Mouse (Mus musculus): ENCODE measurements around the gene Eral1.

The Eral1 gene

DNA sequence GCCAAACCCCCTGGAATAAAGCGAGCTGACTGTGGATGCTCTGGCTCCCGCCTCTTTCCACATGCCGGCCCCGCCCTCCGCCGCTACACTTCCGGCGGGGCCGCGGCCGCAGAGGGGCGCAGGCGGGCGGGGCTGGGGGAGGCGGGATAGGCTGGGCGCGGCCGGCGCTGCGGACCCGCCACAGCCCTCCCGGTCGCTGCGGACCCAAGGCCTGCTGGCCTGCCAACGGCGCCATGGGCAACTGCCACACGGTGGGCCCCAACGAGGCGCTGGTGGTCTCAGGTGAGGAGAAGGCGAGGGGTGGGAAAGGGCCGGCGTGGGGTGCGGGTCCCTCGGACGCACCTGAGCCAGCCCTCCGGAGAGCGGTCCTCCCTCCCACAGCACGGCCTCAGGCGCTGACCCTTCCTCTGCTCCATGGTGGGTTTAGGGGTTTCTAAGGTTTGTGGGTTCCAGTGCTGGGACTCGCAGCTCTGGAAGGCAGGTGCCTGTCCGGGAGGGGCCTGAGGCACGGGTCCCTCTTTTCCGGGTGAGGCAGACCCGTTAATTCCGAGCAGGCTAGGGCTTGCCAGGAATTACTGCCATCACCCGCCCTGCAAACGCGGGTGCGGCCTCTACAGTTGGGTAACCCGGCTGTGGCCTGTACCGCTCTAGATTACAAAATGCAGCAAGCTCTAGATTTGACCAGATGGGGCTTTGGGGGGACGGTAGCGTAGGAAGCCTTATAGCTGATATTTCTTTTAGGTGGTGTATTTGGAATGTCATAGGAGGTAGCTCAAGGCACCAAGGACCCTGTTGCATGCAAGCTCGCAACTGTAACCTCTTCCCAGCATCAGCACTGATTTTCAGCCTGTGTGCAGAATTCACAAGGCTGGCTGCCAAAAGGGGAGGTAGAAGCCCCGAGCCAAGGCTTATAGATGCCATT is 42.1 kb downstream of the Eral1 start, which contains the start of gene Flot2:
TSS of gene Flot2 (plus strand) at position 101 of the 922 bp plus-strand sequence.
- DNase-seq (ENCODE audit: low read depth, low spot score): peak; percentile 75

DNA sequence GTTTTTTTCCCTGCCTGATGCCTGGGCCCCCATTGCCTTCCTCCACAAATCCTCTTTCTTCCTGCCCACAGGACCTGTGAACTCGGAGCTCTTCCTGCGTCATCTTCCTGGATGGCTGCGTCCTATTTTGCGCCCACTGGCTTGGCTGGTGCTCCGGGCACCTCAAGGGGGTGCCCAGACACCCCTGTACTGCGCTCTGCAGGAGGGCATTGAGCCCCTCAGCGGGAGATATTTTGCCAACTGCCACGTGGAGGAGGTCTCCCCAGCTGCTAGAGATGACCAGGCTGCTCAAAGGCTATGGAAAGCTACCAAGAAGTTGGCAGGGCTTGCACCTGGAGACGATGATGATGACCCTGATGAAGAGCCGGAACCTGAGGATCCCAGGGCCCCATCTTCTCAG is 43.4 kb downstream of the Eral1 start:
- no peak for DNase-seq (ENCODE audit: low read depth, low spot score)

DNA sequence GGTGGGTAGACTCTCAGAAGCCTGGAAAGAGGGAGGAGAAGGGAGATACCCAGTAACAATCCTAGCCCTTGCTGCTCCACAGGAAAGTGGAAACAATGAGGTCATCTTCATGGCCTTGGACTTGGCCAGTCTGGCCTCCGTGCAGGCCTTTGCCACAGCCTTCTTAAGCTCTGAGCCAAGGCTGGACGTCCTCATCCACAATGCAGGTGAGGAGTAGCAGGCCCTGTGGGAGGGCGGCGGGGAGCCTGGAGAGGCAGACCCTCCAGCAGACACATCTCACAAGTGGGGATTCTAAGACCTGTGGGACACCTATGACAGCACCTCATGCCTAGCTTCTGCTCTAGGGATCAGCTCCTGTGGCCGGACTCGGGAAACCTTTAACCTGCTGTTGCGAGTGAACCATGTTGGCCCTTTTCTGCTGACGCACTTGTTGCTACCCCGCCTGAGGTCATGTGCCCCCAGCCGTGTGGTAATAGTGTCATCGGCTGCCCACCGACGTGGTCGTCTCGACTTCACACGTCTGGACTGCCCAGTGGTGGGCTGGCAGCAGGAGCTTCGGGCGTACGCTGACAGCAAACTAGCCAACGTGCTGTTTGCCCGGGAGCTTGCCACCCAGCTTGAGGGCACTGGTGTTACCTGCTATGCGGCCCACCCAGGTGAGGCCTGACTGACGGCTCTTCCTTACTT is 46.1 kb downstream of the Eral1 start:
- no peak for DNase-seq (ENCODE audit: low read depth, low spot score)

DNA sequence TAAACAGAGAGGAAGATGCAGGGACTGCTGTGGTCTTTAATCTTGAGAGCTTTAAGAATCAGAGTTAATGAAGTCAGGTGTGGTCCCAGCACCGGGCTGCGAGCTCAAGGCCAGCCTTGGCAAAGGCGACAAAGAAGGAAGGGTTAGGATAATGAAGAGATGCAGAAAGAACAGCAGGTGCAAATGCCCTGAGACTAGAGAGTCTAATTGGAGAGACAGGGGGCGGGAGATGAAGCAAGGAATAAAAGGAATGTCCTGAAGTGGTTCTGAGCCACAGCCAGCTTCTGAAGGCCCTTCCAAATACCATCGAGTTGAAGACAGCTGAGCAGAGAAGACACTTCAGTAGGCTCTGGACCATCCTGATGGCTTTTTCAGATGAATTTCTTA is 47.4 kb downstream of the Eral1 start:
- no peak for DNase-seq (ENCODE audit: low read depth, low spot score)

DNA sequence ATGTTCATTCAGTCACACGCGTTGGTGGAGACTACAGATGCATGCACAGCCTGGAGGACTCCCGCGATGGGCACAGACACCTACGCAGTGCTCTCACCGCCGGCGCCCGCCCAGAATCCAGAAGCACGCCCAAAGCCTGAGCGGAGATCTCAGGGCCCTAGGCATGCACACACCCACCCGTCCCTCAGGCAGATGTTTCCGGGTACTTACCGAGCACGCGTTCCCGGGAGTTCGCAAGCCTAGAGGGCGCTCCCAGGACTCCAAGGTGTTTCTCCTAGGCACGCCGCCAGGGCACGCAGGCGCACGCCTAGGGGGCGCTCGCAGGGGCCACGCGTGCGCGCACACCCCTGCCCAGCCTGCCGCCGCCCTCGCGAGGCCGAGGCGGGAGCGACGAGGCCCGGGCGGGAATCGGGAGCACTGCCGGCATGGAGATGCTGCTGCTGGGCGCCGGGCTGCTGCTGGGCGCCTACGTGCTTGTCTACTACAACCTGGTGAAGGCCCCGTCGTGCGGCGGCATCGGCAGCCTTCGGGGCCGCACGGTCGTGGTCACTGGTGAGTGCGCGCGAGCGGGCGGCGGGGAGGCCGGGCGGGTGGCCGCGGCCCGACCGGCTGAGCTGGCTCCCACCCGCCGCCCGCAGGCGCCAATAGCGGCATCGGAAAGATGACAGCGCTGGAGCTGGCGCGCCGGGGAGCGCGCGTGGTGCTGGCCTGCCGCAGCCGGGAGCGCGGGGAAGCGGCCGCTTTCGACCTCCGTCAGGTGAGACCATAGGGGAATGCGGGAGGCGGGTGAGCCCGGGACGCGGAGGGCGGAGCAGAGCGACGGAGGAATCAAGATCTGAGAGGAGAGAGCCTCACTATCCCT is 48.0 kb downstream of the Eral1 start, which contains the start of gene Dhrs13:
TSS of gene Dhrs13 (plus strand) at position 334 of the 862 bp plus-strand sequence.
- DNase-seq (ENCODE audit: low read depth, low spot score): peak; percentile 92

DNA sequence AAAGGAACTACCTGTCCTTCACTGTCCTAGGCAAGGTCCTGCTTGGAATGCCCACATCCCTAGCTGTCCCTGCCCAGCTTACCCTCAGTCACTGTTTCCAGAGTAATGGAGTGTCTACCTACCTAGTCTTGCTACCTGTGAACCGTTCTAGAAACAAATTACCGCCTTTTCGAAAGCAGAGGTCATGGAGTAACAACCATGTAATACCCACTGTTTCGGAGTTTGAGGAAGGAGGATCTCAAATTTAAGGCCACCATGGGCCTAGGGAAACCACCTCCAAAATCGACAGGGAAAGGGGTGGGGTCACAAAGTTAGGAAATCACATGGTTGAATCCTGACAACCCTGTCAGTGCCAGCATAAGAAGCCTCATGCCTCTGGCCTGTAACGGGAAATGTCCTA is 48.8 kb downstream of the Eral1 start:
- no peak for DNase-seq (ENCODE audit: low read depth, low spot score)

DNA sequence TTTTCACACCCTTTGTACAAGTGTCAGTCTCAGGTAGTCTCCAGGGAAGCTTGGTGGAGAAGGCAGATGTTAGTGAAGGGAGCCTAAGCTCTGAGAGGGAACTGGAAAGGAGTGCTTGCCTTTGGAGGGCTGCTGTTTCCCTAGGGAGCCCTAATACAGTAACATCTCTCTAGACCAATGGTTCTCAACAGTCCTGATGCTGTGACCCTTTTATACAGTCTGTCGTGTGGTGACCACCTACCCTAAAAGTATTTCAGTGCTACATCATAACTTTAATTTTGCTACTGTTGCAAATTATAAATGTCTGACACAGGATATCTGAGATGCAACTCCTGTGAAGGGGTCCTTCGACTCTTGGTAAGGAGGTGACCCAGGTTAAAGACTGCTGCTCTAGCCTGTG is 49.6 kb downstream of the Eral1 start:
- DNase-seq (ENCODE audit: low read depth, low spot score): no peak

DNA sequence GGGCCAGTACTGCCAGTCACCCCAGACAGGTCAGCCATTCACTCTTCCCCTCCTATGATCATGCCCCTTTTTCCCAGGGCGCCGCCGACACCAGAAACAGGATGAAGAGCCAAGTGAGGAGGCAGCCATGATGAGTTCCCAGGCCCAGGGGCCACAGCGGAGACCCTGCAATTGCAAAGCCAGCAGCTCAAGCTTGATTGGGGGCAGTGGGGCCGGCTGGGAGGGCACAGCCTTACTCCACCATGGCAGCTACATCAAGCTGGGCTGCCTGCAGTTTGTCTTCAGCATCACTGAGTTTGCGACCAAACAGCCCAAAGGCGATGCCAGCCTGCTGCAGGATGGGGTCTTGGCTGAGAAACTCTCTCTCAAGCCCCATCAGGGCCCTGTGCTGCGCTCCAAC is 50.9 kb downstream of the Eral1 start:
- DNase-seq (ENCODE audit: low read depth, low spot score): no peak

DNA sequence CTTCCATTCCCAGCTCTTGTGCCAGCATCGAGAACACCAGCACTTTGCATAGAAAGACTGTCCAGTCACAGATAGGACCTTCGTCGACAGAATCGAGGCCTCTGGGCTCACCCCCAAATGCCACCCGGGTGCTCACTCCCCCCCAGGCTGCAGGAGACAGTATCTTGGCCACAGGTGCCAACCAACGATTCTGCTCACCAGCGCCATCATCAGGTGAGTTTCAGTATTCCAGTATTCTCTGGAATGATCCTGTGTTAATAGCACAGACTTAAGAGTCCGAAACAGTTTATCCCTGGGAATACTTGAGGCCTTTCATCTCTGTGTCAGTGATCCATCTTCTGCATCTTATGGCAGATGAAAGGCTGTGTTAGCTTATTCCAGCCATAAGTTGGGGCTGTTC is 56.6 kb downstream of the Eral1 start:
- DNase-seq (ENCODE audit: low read depth, low spot score): peak; percentile 40
